Mouse (Mus musculus) myocyte (in vitro differentiated cells): ENCODE data around the gene Cryaa.

Source experiments
- E2F4 ChIP-seq: IDR thresholded peaks from one replicate; pipeline ENCODE4 v1.6.1; 2011; ENCODE audit warnings: mild to moderate bottlenecking, control low read depth, moderate library complexity; ENCODE audit not compliant: insufficient read depth
- MYOG ChIP-seq, 3 experiments: IDR thresholded peaks; one replicate each; pipeline ENCODE4 v1.6.1; 2011; ENCODE audit warnings: control low read depth in 2 of 3, low read depth in 2 of 3, mild to moderate bottlenecking in 2 of 3; ENCODE audit not compliant: insufficient read length in 2 of 3, control insufficient read depth in 1 of 3, insufficient read depth in 1 of 3
- POLR2A ChIP-seq: IDR thresholded peaks from one replicate; pipeline ENCODE4 v1.6.1; 2011; ENCODE audit warnings: low read depth, mild to moderate bottlenecking, control low read depth, moderate library complexity; ENCODE audit not compliant: insufficient read length
- USF1 ChIP-seq: IDR thresholded peaks from one replicate; pipeline ENCODE4 v1.6.1; 2011; ENCODE audit warnings: low read depth, mild to moderate bottlenecking, control low read depth, moderate library complexity

- TF ChIP-seq POLR2A (no peak), E2F4 (no peak), USF1 (no peak), MYOG (IDR thresholded peaks at IDR 0.05; ENCODE audit: control insufficient read depth in 1 of 3, insufficient read depth in 1 of 3, insufficient read length in 2 of 3, low read depth in 2 of 3) (no peak)
Observed at GRCm38 (mm10) chr17:31685514-31686224, 8.1 kb downstream of the Cryaa start.
